Mouse (Mus musculus): ENCODE measurements at regions not wholly inside any gene's neighbourhood (a gene's known extent, or its start where the extent isn't known, plus 50 kb on each side); places are given as distances from the start of the nearest gene placed in this dataset.

- TF ChIP-seq TCF12 (IDR thresholded peaks at IDR 0.05; ENCODE audit: insufficient read depth, poor library complexity, severe bottlenecking) = no peak
- TF ChIP-seq CEBPB (IDR thresholded peaks at IDR 0.05; ENCODE audit: insufficient read depth, poor library complexity, severe bottlenecking) = no peak
- TF ChIP-seq POLR2AphosphoS2 (IDR thresholded peaks at IDR 0.05; ENCODE audit: insufficient read length, low read depth) = no peak
- no peak for TF ChIP-seq MAX (IDR thresholded peaks at IDR 0.05; ENCODE audit: low read depth)
- TF ChIP-seq MYOG (IDR thresholded peaks at IDR 0.05; ENCODE audit: control insufficient read depth in 1 of 3, insufficient read depth in 1 of 3, insufficient read length in 2 of 3, low read depth in 2 of 3) = no peak
- no peak for TF ChIP-seq USF1 (IDR thresholded peaks at IDR 0.05; ENCODE audit: low read depth)
- TF ChIP-seq MYOD1 (IDR thresholded peaks at IDR 0.05; ENCODE audit: control insufficient read depth in 1 of 3, insufficient read length in 2 of 3, low read depth in 2 of 3) = no peak
- TF ChIP-seq REST (IDR thresholded peaks at IDR 0.05; ENCODE audit: insufficient read depth, insufficient read length) = no peak
- TF ChIP-seq E2F4 (IDR thresholded peaks at IDR 0.05; ENCODE audit: insufficient read depth) = no peak
- TF ChIP-seq POLR2A (IDR thresholded peaks at IDR 0.05; ENCODE audit: insufficient read length, low read depth) = no peak
- TF ChIP-seq SRF (IDR thresholded peaks at IDR 0.05; ENCODE audit: control insufficient read depth, insufficient read length, low read depth) = no peak
- TF ChIP-seq TCF3 (IDR thresholded peaks at IDR 0.05; ENCODE audit: insufficient read length, low read depth) = no peak
These were observed 91.7 kb upstream of the Zbtb20 start for GRCm38 (mm10) chr16:42784031-42784430.

GRCm38 (mm10) chr16:42782091-42782679 is 93.5 kb upstream of the Zbtb20 start:
- Histone ChIP-seq H3K79me2 (ENCODE audit: control insufficient read depth, insufficient read depth) (no peaks in the 10 kb centered on the region), H3K27me3 (ENCODE audit: control insufficient read depth, insufficient read depth, insufficient read length) (no peaks in the 10 kb centered on the region), H3ac (ENCODE audit: control insufficient read depth, insufficient read length) (no peak overlapping the region), H3K4me3 (no peak overlapping the region), H3K36me3 (ENCODE audit: control insufficient read depth, insufficient read depth) (no peaks in the 10 kb centered on the region), H3K4me2 (ENCODE audit: low read depth) (peak overlapping the region; percentile 84)
- no peak for TF ChIP-seq USF1 (IDR thresholded peaks at IDR 0.05; ENCODE audit: low read depth)
- TF ChIP-seq TCF3 (IDR thresholded peaks at IDR 0.05; ENCODE audit: insufficient read length, low read depth) = no peak
- TF ChIP-seq CEBPB (IDR thresholded peaks at IDR 0.05; ENCODE audit: insufficient read depth, poor library complexity, severe bottlenecking) = 0 out of 2 replicates have a peak, but pooled peaks have one; percentile 20

More at GRCm38 (mm10) chr16:42784031-42784430, 91.7 kb upstream of the Zbtb20 start:
- Histone ChIP-seq H3ac (ENCODE audit: control insufficient read depth, insufficient read length) (no peak overlapping the region), H3K4me3 (no peak overlapping the region), H3K27me3 (ENCODE audit: control insufficient read depth, insufficient read depth, insufficient read length) (no peaks in the 10 kb centered on the region), H3K79me2 (ENCODE audit: control insufficient read depth, insufficient read depth) (no peaks in the 10 kb centered on the region), H3K36me3 (ENCODE audit: control insufficient read depth, insufficient read depth) (no peaks in the 10 kb centered on the region), H3K4me2 (ENCODE audit: low read depth) (no peak overlapping the region)

- Histone ChIP-seq H3ac (ENCODE audit: control insufficient read depth, insufficient read length) (no peak overlapping the region), H3K4me2 (ENCODE audit: low read depth) (peak overlapping the region; percentile 84), H3K27me3 (ENCODE audit: control insufficient read depth, insufficient read depth, insufficient read length) (no peaks in the 10 kb centered on the region), H3K36me3 (ENCODE audit: control insufficient read depth, insufficient read depth) (no peaks in the 10 kb centered on the region), H3K79me2 (ENCODE audit: control insufficient read depth, insufficient read depth) (no peaks in the 10 kb centered on the region), H3K4me3 (no peak overlapping the region)
- peak in 1 of 3 experiments; percentile 71 for TF ChIP-seq MYOG (IDR thresholded peaks at IDR 0.05; ENCODE audit: control insufficient read depth in 1 of 3, insufficient read depth in 1 of 3, insufficient read length in 2 of 3, low read depth in 2 of 3)
- TF ChIP-seq POLR2AphosphoS2 (IDR thresholded peaks at IDR 0.05; ENCODE audit: insufficient read length, low read depth) = no peak
- peak; percentile 57 for TF ChIP-seq USF1 (IDR thresholded peaks at IDR 0.05; ENCODE audit: low read depth)
- TF ChIP-seq E2F4 (IDR thresholded peaks at IDR 0.05; ENCODE audit: insufficient read depth) = no peak
- TF ChIP-seq POLR2A (IDR thresholded peaks at IDR 0.05; ENCODE audit: insufficient read length, low read depth) = no peak
- TF ChIP-seq TCF12 (IDR thresholded peaks at IDR 0.05; ENCODE audit: insufficient read depth, poor library complexity, severe bottlenecking) = peak; percentile 71
- peak in 2 of 3 experiments; percentile 50 to 72 for TF ChIP-seq MYOD1 (IDR thresholded peaks at IDR 0.05; ENCODE audit: control insufficient read depth in 1 of 3, insufficient read length in 2 of 3, low read depth in 2 of 3)
- TF ChIP-seq TCF3 (IDR thresholded peaks at IDR 0.05; ENCODE audit: insufficient read length, low read depth) = peak; percentile 17
These were observed 94.3 kb upstream of the Zbtb20 start for GRCm38 (mm10) chr16:42781096-42782071.

GRCm38 (mm10) chr16:42779957-42780356 is 95.7 kb upstream of the Zbtb20 start:
- H3K4me2 ChIP-seq (ENCODE audit: low read depth) = no peak overlapping the region
- TF ChIP-seq TCF3 (IDR thresholded peaks at IDR 0.05; ENCODE audit: insufficient read length, low read depth) (no peak), POLR2AphosphoS2 (IDR thresholded peaks at IDR 0.05; ENCODE audit: insufficient read length, low read depth) (no peak), MYOG (IDR thresholded peaks at IDR 0.05; ENCODE audit: control insufficient read depth in 1 of 3, insufficient read depth in 1 of 3, insufficient read length in 2 of 3, low read depth in 2 of 3) (no peak), USF1 (IDR thresholded peaks at IDR 0.05; ENCODE audit: low read depth) (no peak), MYOD1 (IDR thresholded peaks at IDR 0.05; ENCODE audit: control insufficient read depth in 1 of 3, insufficient read length in 2 of 3, low read depth in 2 of 3) (no peak), MAX (IDR thresholded peaks at IDR 0.05; ENCODE audit: low read depth) (no peak), REST (IDR thresholded peaks at IDR 0.05; ENCODE audit: insufficient read depth, insufficient read length) (no peak), E2F4 (IDR thresholded peaks at IDR 0.05; ENCODE audit: insufficient read depth) (no peak), POLR2A (IDR thresholded peaks at IDR 0.05; ENCODE audit: insufficient read length, low read depth) (no peak), SRF (IDR thresholded peaks at IDR 0.05; ENCODE audit: control insufficient read depth, insufficient read length, low read depth) (no peak), TCF12 (IDR thresholded peaks at IDR 0.05; ENCODE audit: insufficient read depth, poor library complexity, severe bottlenecking) (no peak)

More at GRCm38 (mm10) chr16:42779957-42780356, 95.7 kb upstream of the Zbtb20 start:
- H3ac ChIP-seq (ENCODE audit: control insufficient read depth, insufficient read length) = no peak overlapping the region
- H3K36me3 ChIP-seq (ENCODE audit: control insufficient read depth, insufficient read depth) = no peaks in the 10 kb centered on the region
- H3K4me3 ChIP-seq = no peak overlapping the region
- H3K79me2 ChIP-seq (ENCODE audit: control insufficient read depth, insufficient read depth) = no peaks in the 10 kb centered on the region
- no peaks in the 10 kb centered on the region for H3K27me3 ChIP-seq (ENCODE audit: control insufficient read depth, insufficient read depth, insufficient read length)

Data from myocyte (in vitro differentiated cells).